Mouse (Mus musculus): ENCODE data around the gene Ppbp. TPM values are rescaled to one million over a fixed set of nuclear protein-coding genes. Genes with fewer than 3 reads are reported as not detected.
A peak's percentile ranks its signal among the peaks of the same experiment; 100 is the strongest.

Ppbp gene
- polyA plus RNA-seq (2015; fragmentation: Nextera tagmentation; extraction: Ambion mirVana) = 2.8 and 2.9 TPM in 2 replicates

GRCm38 (mm10) chr5:90768218-90768617 is at the start of gene Ppbp:
Ppbp (plus strand) TSS chr5:90768518.
- no peak within 1 kb of the TSS for H3K9ac ChIP-seq (ENCODE audit: low read length)
- no peak for ATAC-seq (replicated peaks; ENCODE audit: extremely low read depth, insufficient read depth, low FRiP score)
- H3K9me3 ChIP-seq (replicated peaks; ENCODE audit: control insufficient read depth, low read length) = no peaks in the 10 kb centered on the region
- no peak within 1 kb of the TSS for H3K4me2 ChIP-seq (ENCODE audit: low read depth, low read length)
- no peak within 1 kb of the TSS for H3K4me3 ChIP-seq (ENCODE audit: low read length)
- 0 out of 2 replicates have a peak, but pooled peaks cover 2% of the 10 kb centered on the region for H3K4me1 ChIP-seq (ENCODE audit: control insufficient read depth, insufficient read depth, low read length)
- 59% methylated on average over 3 of the region's 3 CpGs for WGBS
- no peaks in the 10 kb centered on the region for H3K27me3 ChIP-seq (ENCODE audit: control insufficient read depth, insufficient read depth, low read length)
- no peak within 1 kb of the TSS for H3K27ac ChIP-seq (ENCODE audit: low read length)
- H3K36me3 ChIP-seq (ENCODE audit: control insufficient read depth, insufficient read depth) = no peaks in the 10 kb centered on the region

DNA sequence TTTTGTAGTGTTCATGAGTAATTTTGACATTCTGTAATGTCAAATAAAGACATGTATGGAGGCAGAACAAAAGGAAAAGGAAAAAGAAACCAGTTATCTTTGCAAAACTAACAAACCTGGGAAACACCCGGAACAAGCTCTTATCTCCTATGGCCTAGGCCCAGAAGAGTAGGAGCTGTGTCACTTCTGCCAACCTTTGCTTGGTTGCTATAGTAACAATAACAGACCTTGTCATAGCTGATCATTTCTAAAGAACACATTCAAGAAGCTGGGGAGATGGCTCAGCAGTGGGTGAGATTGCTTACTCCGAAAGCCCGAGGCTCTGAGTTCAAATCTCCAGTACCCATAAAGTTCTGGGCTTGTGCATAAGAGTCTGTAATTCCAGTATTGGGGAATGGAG is 45.7 kb upstream of the Ppbp start:
- no peak overlapping the region for H3K4me3 ChIP-seq (ENCODE audit: low read length)
- WGBS = 78% methylated on average over 3 of the region's 3 CpGs
- no peaks in the 10 kb centered on the region for H3K4me1 ChIP-seq (ENCODE audit: control insufficient read depth, insufficient read depth, low read length)

GRCm38 (mm10) chr5:90728254-90728653 is 40.1 kb upstream of the Ppbp start:
- Histone ChIP-seq H3K9me3 (replicated peaks; ENCODE audit: control insufficient read depth, low read length) (no peaks in the 10 kb centered on the region), H3K4me3 (ENCODE audit: low read length) (no peak overlapping the region), H3K9ac (ENCODE audit: low read length) (no peak overlapping the region), H3K27me3 (ENCODE audit: control insufficient read depth, insufficient read depth, low read length) (no peaks in the 10 kb centered on the region), H3K27ac (ENCODE audit: low read length) (no peak overlapping the region), H3K36me3 (ENCODE audit: control insufficient read depth, insufficient read depth) (no peaks in the 10 kb centered on the region), H3K4me1 (ENCODE audit: control insufficient read depth, insufficient read depth, low read length) (no peaks in the 10 kb centered on the region), H3K4me2 (ENCODE audit: low read depth, low read length) (no peak overlapping the region)
- WGBS = 70% methylated on average over 3 of the region's 3 CpGs
- ATAC-seq (replicated peaks; ENCODE audit: extremely low read depth, insufficient read depth, low FRiP score) = no peak

More for the DNA sequence above, 45.7 kb upstream of the Ppbp start:
- ATAC-seq (replicated peaks; ENCODE audit: extremely low read depth, insufficient read depth, low FRiP score) = no peak
- Histone ChIP-seq H3K27me3 (ENCODE audit: control insufficient read depth, insufficient read depth, low read length) (no peaks in the 10 kb centered on the region), H3K27ac (ENCODE audit: low read length) (no peak overlapping the region), H3K9ac (ENCODE audit: low read length) (no peak overlapping the region), H3K36me3 (ENCODE audit: control insufficient read depth, insufficient read depth) (no peaks in the 10 kb centered on the region), H3K9me3 (replicated peaks; ENCODE audit: control insufficient read depth, low read length) (no peaks in the 10 kb centered on the region), H3K4me2 (ENCODE audit: low read depth, low read length) (no peak overlapping the region)

GRCm38 (mm10) chr5:90731480-90731879 is 36.8 kb upstream of the Ppbp start:
- ATAC-seq (replicated peaks; ENCODE audit: extremely low read depth, insufficient read depth, low FRiP score) = no peak
- Histone ChIP-seq H3K9ac (ENCODE audit: low read length) (no peak overlapping the region), H3K27ac (ENCODE audit: low read length) (no peak overlapping the region), H3K4me1 (ENCODE audit: control insufficient read depth, insufficient read depth, low read length) (no peaks in the 10 kb centered on the region), H3K4me2 (ENCODE audit: low read depth, low read length) (no peak overlapping the region), H3K4me3 (ENCODE audit: low read length) (no peak overlapping the region), H3K36me3 (ENCODE audit: control insufficient read depth, insufficient read depth) (no peaks in the 10 kb centered on the region), H3K27me3 (ENCODE audit: control insufficient read depth, insufficient read depth, low read length) (no peaks in the 10 kb centered on the region), H3K9me3 (replicated peaks; ENCODE audit: control insufficient read depth, low read length) (no peaks in the 10 kb centered on the region)
- 74% methylated on average over 4 of the region's 4 CpGs for WGBS

DNA sequence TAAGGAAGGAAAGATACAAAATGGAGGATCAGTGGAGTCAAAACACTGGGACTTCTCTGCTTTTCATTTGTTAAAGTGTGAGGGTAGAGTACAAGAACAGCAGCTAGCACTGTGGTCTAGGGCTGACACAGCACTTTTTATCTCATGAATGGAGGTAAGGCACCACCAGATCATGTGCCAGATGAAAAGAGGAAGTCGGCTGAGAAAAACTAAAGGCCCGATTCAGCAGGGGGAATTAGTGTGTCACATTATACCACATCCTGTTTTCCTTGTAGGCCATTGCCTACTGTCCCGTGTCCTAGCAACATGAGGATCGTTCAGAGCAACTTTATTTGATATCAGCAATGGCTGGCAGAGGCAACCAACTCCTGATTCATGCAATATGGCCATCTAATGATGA is 26.3 kb upstream of the Ppbp start:
- Histone ChIP-seq H3K9ac (ENCODE audit: low read length) (no peak overlapping the region), H3K36me3 (ENCODE audit: control insufficient read depth, insufficient read depth) (no peaks in the 10 kb centered on the region), H3K4me1 (ENCODE audit: control insufficient read depth, insufficient read depth, low read length) (no peaks in the 10 kb centered on the region), H3K4me2 (ENCODE audit: low read depth, low read length) (no peak overlapping the region), H3K9me3 (replicated peaks; ENCODE audit: control insufficient read depth, low read length) (no peaks in the 10 kb centered on the region), H3K27me3 (ENCODE audit: control insufficient read depth, insufficient read depth, low read length) (no peaks in the 10 kb centered on the region), H3K4me3 (ENCODE audit: low read length) (no peak overlapping the region), H3K27ac (ENCODE audit: low read length) (no peak overlapping the region)
- ATAC-seq (replicated peaks; ENCODE audit: extremely low read depth, insufficient read depth, low FRiP score) = no peak
- 62% methylated on average over 4 of the region's 4 CpGs for WGBS

DNA sequence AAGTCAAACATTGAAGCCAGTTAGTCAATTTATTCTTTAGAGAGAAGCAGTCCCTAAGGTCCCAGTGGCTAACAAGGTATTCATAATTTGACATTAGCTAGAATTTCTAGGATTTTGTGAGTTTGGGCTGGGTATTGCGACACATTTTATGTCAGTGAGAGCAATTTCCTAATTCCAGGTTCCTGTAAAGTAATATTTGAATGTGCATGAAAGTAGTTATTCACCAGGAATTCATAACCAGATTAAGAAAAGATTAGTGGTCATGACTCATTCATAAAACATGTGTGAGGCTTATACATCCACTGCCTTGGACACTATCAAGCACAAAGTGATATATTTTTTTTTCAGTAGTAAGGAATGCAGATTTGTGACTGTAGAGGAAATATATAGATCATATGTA is 14.4 kb upstream of the Ppbp start:
- Histone ChIP-seq H3K4me3 (ENCODE audit: low read length) (no peak overlapping the region), H3K4me1 (ENCODE audit: control insufficient read depth, insufficient read depth, low read length) (peaks cover 3% of the 10 kb centered on the region; the same call in 1 of the 2 replicates), H3K4me2 (ENCODE audit: low read depth, low read length) (no peak overlapping the region), H3K27me3 (ENCODE audit: control insufficient read depth, insufficient read depth, low read length) (peaks cover 3% of the 10 kb centered on the region; the same call in 1 of the 2 replicates), H3K9ac (ENCODE audit: low read length) (no peak overlapping the region), H3K36me3 (ENCODE audit: control insufficient read depth, insufficient read depth) (no peaks in the 10 kb centered on the region), H3K9me3 (replicated peaks; ENCODE audit: control insufficient read depth, low read length) (no peaks in the 10 kb centered on the region), H3K27ac (ENCODE audit: low read length) (no peak overlapping the region)
- ATAC-seq (replicated peaks; ENCODE audit: extremely low read depth, insufficient read depth, low FRiP score) = no peak
- 78% methylated on average over 1 of the region's 1 CpGs for WGBS

DNA sequence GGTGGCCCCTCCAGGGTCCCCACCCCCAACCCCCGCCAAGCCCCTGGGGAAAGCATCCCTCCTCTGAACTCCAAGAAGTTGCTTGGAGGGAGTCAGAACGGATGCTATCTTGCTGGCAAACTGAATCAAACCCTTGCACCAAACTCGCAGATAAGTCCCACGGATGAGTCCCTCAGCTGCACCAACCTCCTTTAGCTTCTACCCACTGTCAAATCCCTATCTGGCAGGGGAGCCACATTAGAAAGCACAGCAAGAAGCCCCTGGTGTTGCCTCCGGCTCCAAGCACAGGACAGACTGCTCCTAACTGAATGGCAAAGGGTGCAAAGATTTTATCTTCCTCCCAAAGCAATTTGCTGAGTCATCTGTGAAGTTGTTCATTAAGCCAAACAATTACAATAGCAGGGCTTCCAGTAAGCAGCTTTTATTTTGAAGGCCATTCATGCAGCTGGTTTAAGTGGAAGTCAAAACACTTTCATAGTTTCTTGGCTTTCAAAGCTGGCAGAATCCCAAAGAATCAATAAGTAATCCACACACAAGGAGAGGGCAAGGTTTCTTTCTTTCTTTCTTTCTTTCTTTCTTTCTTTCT is 10.2 kb upstream of the Ppbp start:
- H3K4me1 ChIP-seq (ENCODE audit: control insufficient read depth, insufficient read depth, low read length) = peaks cover 5% of the 10 kb centered on the region; the same call in 1 of the 2 replicates
- no peaks in the 10 kb centered on the region for H3K9me3 ChIP-seq (replicated peaks; ENCODE audit: control insufficient read depth, low read length)
- no peak overlapping the region for H3K4me2 ChIP-seq (ENCODE audit: low read depth, low read length)
- WGBS = 38% methylated on average over 5 of the region's 5 CpGs
- H3K9ac ChIP-seq (ENCODE audit: low read length) = no peak overlapping the region
- H3K27ac ChIP-seq (ENCODE audit: low read length) = no peak overlapping the region
- no peak for ATAC-seq (replicated peaks; ENCODE audit: extremely low read depth, insufficient read depth, low FRiP score)
- H3K4me3 ChIP-seq (ENCODE audit: low read length) = no peak overlapping the region
- H3K36me3 ChIP-seq (ENCODE audit: control insufficient read depth, insufficient read depth) = no peaks in the 10 kb centered on the region
- peaks cover 8% of the 10 kb centered on the region for H3K27me3 ChIP-seq (ENCODE audit: control insufficient read depth, insufficient read depth, low read length)

GRCm38 (mm10) chr5:90759077-90760065 is 8.9 kb upstream of the Ppbp start, which contains the start of gene Cxcl5:
Cxcl5 (plus strand) TSS chr5:90759360.
- H3K4me2 ChIP-seq (ENCODE audit: low read depth, low read length) = peak within 1 kb of the TSS; percentile 44
- no peak within 1 kb of the TSS for H3K27ac ChIP-seq (ENCODE audit: low read length)
- H3K27me3 ChIP-seq (ENCODE audit: control insufficient read depth, insufficient read depth, low read length) = peaks cover 8% of the 10 kb centered on the region
- no peak; the same call in 1 of the 2 replicates for ATAC-seq (replicated peaks; ENCODE audit: extremely low read depth, insufficient read depth, low FRiP score)
- H3K9me3 ChIP-seq (replicated peaks; ENCODE audit: control insufficient read depth, low read length) = no peaks in the 10 kb centered on the region
- H3K36me3 ChIP-seq (ENCODE audit: control insufficient read depth, insufficient read depth) = no peaks in the 10 kb centered on the region
- WGBS = 6% methylated on average over 32 of the region's 32 CpGs
- no peak within 1 kb of the TSS for H3K9ac ChIP-seq (ENCODE audit: low read length)
- peaks cover 5% of the 10 kb centered on the region; the same call in 1 of the 2 replicates for H3K4me1 ChIP-seq (ENCODE audit: control insufficient read depth, insufficient read depth, low read length)
- H3K4me3 ChIP-seq (ENCODE audit: low read length) = peak within 1 kb of the TSS; percentile 13

- H3K9ac ChIP-seq (ENCODE audit: low read length) = no peak overlapping the region
- H3K36me3 ChIP-seq (ENCODE audit: control insufficient read depth, insufficient read depth) = no peaks in the 10 kb centered on the region
- H3K27ac ChIP-seq (ENCODE audit: low read length) = no peak overlapping the region
- no peak for ATAC-seq (replicated peaks; ENCODE audit: extremely low read depth, insufficient read depth, low FRiP score)
- H3K9me3 ChIP-seq (replicated peaks; ENCODE audit: control insufficient read depth, low read length) = no peaks in the 10 kb centered on the region
- no peak overlapping the region for H3K4me2 ChIP-seq (ENCODE audit: low read depth, low read length)
- H3K4me1 ChIP-seq (ENCODE audit: control insufficient read depth, insufficient read depth, low read length) = peaks cover 5% of the 10 kb centered on the region; the same call in 1 of the 2 replicates
- H3K4me3 ChIP-seq (ENCODE audit: low read length) = no peak overlapping the region
- 37% methylated on average over 4 of the region's 4 CpGs for WGBS
- peaks cover 8% of the 10 kb centered on the region for H3K27me3 ChIP-seq (ENCODE audit: control insufficient read depth, insufficient read depth, low read length)
Observed at GRCm38 (mm10) chr5:90760303-90760702, 8.0 kb upstream of the Ppbp start.
